Mouse (Mus musculus) induced T-regulatory cell, adult 2 months (primary cell): ENCODE measurements around the gene Utp20.
"Not testable (repeated sequence)": the region's sequence is repeated elsewhere in the genome, so short reads cannot be mapped to it uniquely, and the experiment has no call there.

Experiments
- DNase-seq: peaks from one replicate; pipeline ENCODE4 v3.0.0-alpha.2; 2012; ENCODE audit warnings: low read depth

Gene Utp20

GRCm38 (mm10) chr10:88826188-88826946 is at the start of gene Utp20:
Gene Utp20 (minus strand): TSS chr10:88826804.
- DNase-seq, result peak; percentile 91

- DNase-seq, result peak; percentile 61
Observed at GRCm38 (mm10) chr10:88874870-88875269, 48.3 kb upstream of the Utp20 start.

GRCm38 (mm10) chr10:88866017-88866416 is 39.4 kb upstream of the Utp20 start:
- no peak for DNase-seq

GRCm38 (mm10) chr10:88862293-88862692 is 35.7 kb upstream of the Utp20 start:
- DNase-seq, result no peak

- DNase-seq, result no peak
Observed at GRCm38 (mm10) chr10:88861416-88861815, 34.8 kb upstream of the Utp20 start.

GRCm38 (mm10) chr10:88860911-88861310 is 34.3 kb upstream of the Utp20 start:
- no peak for DNase-seq

- DNase-seq, result no peak
Observed at GRCm38 (mm10) chr10:88853326-88853725, 26.7 kb upstream of the Utp20 start.

- DNase-seq, result no peak
Observed at GRCm38 (mm10) chr10:88849976-88850375, 23.4 kb upstream of the Utp20 start.

GRCm38 (mm10) chr10:88848876-88849476 is 22.4 kb upstream of the Utp20 start:
- no peak for DNase-seq

GRCm38 (mm10) chr10:88834227-88834626 is 7.6 kb upstream of the Utp20 start:
- no peak for DNase-seq

GRCm38 (mm10) chr10:88828361-88828760 is 1.8 kb upstream of the Utp20 start:
- DNase-seq, result no peak

GRCm38 (mm10) chr10:88827596-88827995 is 992 bp upstream of the Utp20 start:
- DNase-seq, result no peak

- DNase-seq, result not testable (repeated sequence)
Observed at GRCm38 (mm10) chr10:88826947-88827306, 323 bp upstream of the Utp20 start.

- no peak for DNase-seq
Observed at GRCm38 (mm10) chr10:88817335-88817734, 9.3 kb downstream of the Utp20 start.

GRCm38 (mm10) chr10:88815256-88815655 is 11.3 kb downstream of the Utp20 start:
- no peak for DNase-seq

GRCm38 (mm10) chr10:88811704-88812103 is 14.9 kb downstream of the Utp20 start:
- no peak for DNase-seq

- DNase-seq, result no peak
Observed at GRCm38 (mm10) chr10:88802236-88802635, 24.4 kb downstream of the Utp20 start.

- DNase-seq, result no peak
Observed at GRCm38 (mm10) chr10:88799381-88799780, 27.2 kb downstream of the Utp20 start.

- DNase-seq, result no peak
Observed at GRCm38 (mm10) chr10:88797452-88797851, 29.2 kb downstream of the Utp20 start.

- DNase-seq, result no peak
Observed at GRCm38 (mm10) chr10:88796939-88797338, 29.7 kb downstream of the Utp20 start.

- no peak for DNase-seq
Observed at GRCm38 (mm10) chr10:88795226-88795625, 31.4 kb downstream of the Utp20 start.

GRCm38 (mm10) chr10:88794606-88795005 is 32.0 kb downstream of the Utp20 start:
- no peak for DNase-seq

GRCm38 (mm10) chr10:88793671-88794070 is 32.9 kb downstream of the Utp20 start:
- DNase-seq, result no peak

- DNase-seq, result no peak
Observed at GRCm38 (mm10) chr10:88784513-88784931, 42.1 kb downstream of the Utp20 start.
